Mouse (Mus musculus) stomach, embryonic 14.5 days (tissue): ENCODE measurements around the gene Klhl11. TPM values are rescaled to one million over a fixed set of nuclear protein-coding genes. Genes with fewer than 3 reads are reported as not detected.

Source experiments
- ATAC-seq: fragments of 200-750 bp; cut with Nextera tagmentation; 2 replicates; pipeline ENCODE4 v1.8.0; 2017; ENCODE audit warnings: low read depth, moderate TSS enrichment; ENCODE audit not compliant: insufficient number of reproducible peaks, insufficient read depth, low FRiP score
- H3K27ac ChIP-seq: fragments of 300-500 bp; sonication (generic); 2 replicates; pipeline ENCODE4 v1.5.1; 2014; ENCODE audit warnings: mild to moderate bottlenecking, low read length, moderate library complexity, mixed read lengths
- H3K27me3 ChIP-seq: fragments of 300-500 bp; sonication (generic); 2 replicates; pipeline ENCODE4 v1.6.1; 2014; ENCODE audit warnings: low read length, control low read depth, mixed read lengths; ENCODE audit not compliant: control insufficient read depth, insufficient read depth
- H3K36me3 ChIP-seq: fragments of 300-500 bp; sonication (generic); 2 replicates; pipeline ENCODE4 v1.6.1; 2014; ENCODE audit warnings: mild to moderate bottlenecking, control low read depth, low read length, moderate library complexity, mixed read lengths; ENCODE audit not compliant: control insufficient read depth, insufficient read depth
- H3K4me1 ChIP-seq: fragments of 300-500 bp; sonication (generic); 2 replicates; pipeline ENCODE4 v1.6.1; 2014; ENCODE audit warnings: low read length, control low read depth, mixed read lengths; ENCODE audit not compliant: control insufficient read depth, insufficient read depth
- H3K4me2 ChIP-seq: fragments of 300-500 bp; sonication (generic); replicated peaks from 2 replicates; pipeline ENCODE4 v1.6.1; 2014; ENCODE audit warnings: low read depth, low read length, control low read depth
- H3K4me3 ChIP-seq: fragments of 300-500 bp; sonication (generic); 2 replicates; pipeline ENCODE4 v1.5.1; 2014; ENCODE audit warnings: low read depth, low read length, control low read depth
- H3K9ac ChIP-seq: fragments of 300-500 bp; sonication (generic); replicated peaks from 2 replicates; pipeline ENCODE4 v1.6.1; 2014; ENCODE audit warnings: low read depth, mild to moderate bottlenecking, control low read depth, low read length, moderate library complexity, mixed read lengths
- H3K9me3 ChIP-seq: fragments of 300-500 bp; sonication (generic); 2 replicates; pipeline ENCODE4 v1.6.1; 2016; ENCODE audit warnings: low read depth, low read length, control low read depth; ENCODE audit not compliant: control insufficient read depth
- WGBS: fragments of 180-500 bp; shearing (Covaris S2); extraction: QIAGEN DNeasy Blood & Tissue Kit; methylation state at CpG from one replicate; pipeline ENCODE4 v1.1.7; 2014; 5-methylcytosine and 5-hydroxymethylcytosine counted together
- polyA plus RNA-seq: library from polyadenylated mRNA; unstranded; fragments of >200 nt; fragmentation: Nextera tagmentation; extraction: Ambion mirVana; gene quantifications from 2 replicates; pipeline ENCODE4 v1.2.1, GENCODE M21; 2014

Gene Klhl11
- 11.2 and 12.3 TPM in 2 replicates for polyA plus RNA-seq

- H3K4me1 ChIP-seq: peaks cover 17% of the 10 kb centered on the region
- peak within 1 kb of the TSS; percentile 93 for H3K9ac ChIP-seq
- H3K27me3 ChIP-seq: no peaks in the 10 kb centered on the region
- ATAC-seq: peak; percentile 89
- WGBS: under 1% methylated on average over 83 of the region's 83 CpGs
- peak within 1 kb of the TSS; percentile 94 for H3K4me2 ChIP-seq
- H3K36me3 ChIP-seq: peaks cover 15% of the 10 kb centered on the region
- H3K9me3 ChIP-seq: no peaks in the 10 kb centered on the region
- H3K4me3 ChIP-seq: peak within 1 kb of the TSS; percentile 93
- H3K27ac ChIP-seq: peak within 1 kb of the TSS; percentile 69
These were observed at the start of gene Klhl11 for GRCm38 (mm10) chr11:100472197-100472934. Gene Klhl11 (minus strand): TSS chr11:100472741.

- H3K9me3 ChIP-seq: no peaks in the 10 kb centered on the region
- H3K9ac ChIP-seq: no peak overlapping the region
- H3K4me3 ChIP-seq: no peak overlapping the region
- H3K4me2 ChIP-seq: no peak overlapping the region
- peaks cover 61% of the 10 kb centered on the region for H3K36me3 ChIP-seq
- peaks cover 16% of the 10 kb centered on the region; the same call in 1 of the 2 replicates for H3K4me1 ChIP-seq
- ATAC-seq: no peak
- H3K27me3 ChIP-seq: no peaks in the 10 kb centered on the region
- H3K27ac ChIP-seq: no peak overlapping the region
- WGBS: 59% methylated on average over 15 of the region's 15 CpGs
These were observed 48.3 kb upstream of the Klhl11 start for GRCm38 (mm10) chr11:100520838-100521237.

GRCm38 (mm10) chr11:100519188-100519587 lies 46.6 kb upstream of the Klhl11 start:
- H3K4me2 ChIP-seq: no peak overlapping the region
- H3K9ac ChIP-seq: no peak overlapping the region
- H3K4me3 ChIP-seq: no peak overlapping the region
- ATAC-seq: 0 out of 2 replicates have a peak, but pooled peaks have one; percentile 9
- H3K27me3 ChIP-seq: no peaks in the 10 kb centered on the region
- WGBS: 68% methylated on average over 7 of the region's 7 CpGs
- no peaks in the 10 kb centered on the region for H3K4me1 ChIP-seq
- H3K36me3 ChIP-seq: peaks cover 78% of the 10 kb centered on the region
- H3K9me3 ChIP-seq: no peaks in the 10 kb centered on the region
- peak overlapping the region; percentile 12; the same call in 1 of the 2 replicates for H3K27ac ChIP-seq

GRCm38 (mm10) chr11:100518188-100518591 lies 45.6 kb upstream of the Klhl11 start:
- WGBS: 57% methylated on average over 5 of the region's 5 CpGs
- Histone ChIP-seq H3K9ac (no peak overlapping the region), H3K4me2 (no peak overlapping the region), H3K4me3 (no peak overlapping the region), H3K36me3 (peaks cover 82% of the 10 kb centered on the region), H3K27ac (peak overlapping the region; percentile 13; the same call in 1 of the 2 replicates), H3K4me1 (no peaks in the 10 kb centered on the region), H3K27me3 (no peaks in the 10 kb centered on the region), H3K9me3 (no peaks in the 10 kb centered on the region)
- ATAC-seq: peak; percentile 72

- ATAC-seq: peak; percentile 30; the same call in 1 of the 2 replicates
- H3K4me3 ChIP-seq: no peak overlapping the region
- no peak overlapping the region for H3K9ac ChIP-seq
- H3K27ac ChIP-seq: peak overlapping the region; percentile 18; the same call in 1 of the 2 replicates
- H3K9me3 ChIP-seq: no peaks in the 10 kb centered on the region
- WGBS: 47% methylated on average over 9 of the region's 9 CpGs
- no peaks in the 10 kb centered on the region for H3K4me1 ChIP-seq
- peaks cover 81% of the 10 kb centered on the region for H3K36me3 ChIP-seq
- H3K27me3 ChIP-seq: no peaks in the 10 kb centered on the region
- H3K4me2 ChIP-seq: no peak overlapping the region
These were observed 43.8 kb upstream of the Klhl11 start for GRCm38 (mm10) chr11:100516291-100516690.

GRCm38 (mm10) chr11:100515789-100516188 lies 43.2 kb upstream of the Klhl11 start:
- H3K9ac ChIP-seq: no peak overlapping the region
- H3K4me3 ChIP-seq: no peak overlapping the region
- H3K9me3 ChIP-seq: no peaks in the 10 kb centered on the region
- peaks cover 81% of the 10 kb centered on the region for H3K36me3 ChIP-seq
- H3K4me2 ChIP-seq: no peak overlapping the region
- ATAC-seq: no peak
- H3K4me1 ChIP-seq: no peaks in the 10 kb centered on the region
- 86% methylated on average over 9 of the region's 9 CpGs for WGBS
- no peaks in the 10 kb centered on the region for H3K27me3 ChIP-seq
- peak overlapping the region; percentile 18; the same call in 1 of the 2 replicates for H3K27ac ChIP-seq

- 93% methylated on average over 9 of the region's 9 CpGs for WGBS
- no peak overlapping the region for H3K4me2 ChIP-seq
- peaks cover 74% of the 10 kb centered on the region for H3K36me3 ChIP-seq
These were observed 42.5 kb upstream of the Klhl11 start for GRCm38 (mm10) chr11:100515061-100515460.

GRCm38 (mm10) chr11:100513716-100514115 lies 41.2 kb upstream of the Klhl11 start:
- Histone ChIP-seq H3K9me3 (no peaks in the 10 kb centered on the region), H3K27me3 (no peaks in the 10 kb centered on the region), H3K27ac (no peak overlapping the region), H3K4me1 (no peaks in the 10 kb centered on the region), H3K9ac (no peak overlapping the region), H3K36me3 (peaks cover 71% of the 10 kb centered on the region), H3K4me2 (no peak overlapping the region), H3K4me3 (no peak overlapping the region)
- ATAC-seq: no peak
- 84% methylated on average over 10 of the region's 10 CpGs for WGBS

More at GRCm38 (mm10) chr11:100515061-100515460, 42.5 kb upstream of the Klhl11 start:
- H3K9me3 ChIP-seq: no peaks in the 10 kb centered on the region
- no peak for ATAC-seq
- H3K27me3 ChIP-seq: no peaks in the 10 kb centered on the region
- no peak overlapping the region for H3K4me3 ChIP-seq
- H3K27ac ChIP-seq: no peak overlapping the region
- no peaks in the 10 kb centered on the region for H3K4me1 ChIP-seq
- no peak overlapping the region for H3K9ac ChIP-seq
